Mouse (Mus musculus) telencephalon, adult 2 months (tissue): Measurements from ENCODE around the gene Nfib.

Experiments
- DNase-seq: peaks from one replicate; pipeline ENCODE4 v3.0.0-alpha.2; 2011; ENCODE audit warnings: low read depth, low spot score

Gene Nfib

GRCm38 (mm10) chr4:82704841-82705794, at the start of gene Nfib:
Gene Nfib (minus strand): TSS chr4:82705750.
- no peak for DNase-seq

GRCm38 (mm10) chr4:82735764-82736163, 30.2 kb upstream of the Nfib start:
- DNase-seq = no peak

GRCm38 (mm10) chr4:82734765-82735481, 29.4 kb upstream of the Nfib start:
- DNase-seq = no peak

DNA sequence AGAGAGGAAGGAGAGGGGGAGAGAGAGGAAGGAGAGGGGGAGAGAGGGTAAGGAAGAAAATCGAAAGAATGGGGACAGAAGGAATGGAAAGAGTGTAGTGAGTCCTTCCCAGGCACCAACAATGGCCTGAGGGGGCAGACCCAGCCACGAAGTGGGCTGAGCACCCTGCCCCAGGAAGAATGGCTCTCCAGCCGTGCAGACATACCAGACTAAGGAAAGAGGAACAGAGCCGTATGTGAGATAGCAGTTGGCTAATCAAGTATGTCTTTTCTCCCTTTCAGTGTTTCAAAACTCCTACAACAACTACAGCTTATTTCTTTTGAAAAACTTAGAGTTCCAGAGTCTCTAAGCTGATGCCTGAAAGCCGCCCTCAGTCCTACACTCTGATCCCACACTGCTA, 28.8 kb upstream of the Nfib start:
- no peak for DNase-seq

DNA sequence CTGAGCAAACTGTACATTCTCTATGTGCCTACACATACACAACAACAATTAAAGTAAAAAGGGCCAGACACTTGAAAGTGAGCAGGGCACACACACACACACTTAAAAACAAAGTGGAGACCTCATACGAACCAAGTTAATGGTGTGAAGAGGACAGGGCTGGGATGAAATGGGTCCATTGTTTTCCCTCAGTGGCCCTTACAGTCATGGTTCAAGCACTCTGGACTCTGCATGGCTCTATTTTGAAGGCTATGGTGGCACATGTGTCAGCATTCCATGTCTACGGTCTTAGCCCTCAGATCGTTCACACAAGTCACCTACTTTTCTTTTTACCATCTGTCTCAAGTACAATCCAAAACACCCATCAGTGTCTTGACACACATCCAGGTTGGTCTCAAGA, 28.1 kb upstream of the Nfib start:
- no peak for DNase-seq

DNA sequence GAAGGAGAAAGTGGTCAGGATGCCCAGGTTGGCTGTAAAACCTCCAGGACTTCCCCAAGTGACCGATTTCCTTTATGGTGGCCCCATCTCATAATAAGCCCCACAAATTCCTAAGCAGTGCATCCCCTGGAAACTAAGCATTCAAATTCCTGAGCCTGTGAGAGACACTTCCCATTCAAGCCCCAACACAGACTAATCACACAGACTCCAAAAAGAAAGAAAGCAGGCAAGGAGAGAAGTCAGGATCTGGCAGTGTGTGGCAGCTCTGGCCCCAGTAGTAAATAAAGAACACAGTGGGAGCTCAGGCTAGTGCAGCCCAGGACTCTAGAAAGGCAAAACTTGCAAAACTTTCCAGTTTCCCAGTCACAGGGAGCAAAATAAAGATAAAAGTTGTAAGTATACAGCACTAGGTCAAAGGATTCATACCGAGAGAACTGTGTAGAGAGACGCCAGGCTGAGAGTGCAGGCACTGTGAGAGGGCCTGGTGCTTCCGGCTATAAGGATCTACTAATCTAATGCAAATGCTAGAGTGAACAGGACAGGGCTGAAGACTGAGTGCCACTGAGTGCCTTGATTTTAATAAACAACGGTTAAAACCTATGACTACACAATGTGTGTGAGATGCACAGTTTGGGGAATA, 24.8 kb upstream of the Nfib start:
- no peak for DNase-seq

DNA sequence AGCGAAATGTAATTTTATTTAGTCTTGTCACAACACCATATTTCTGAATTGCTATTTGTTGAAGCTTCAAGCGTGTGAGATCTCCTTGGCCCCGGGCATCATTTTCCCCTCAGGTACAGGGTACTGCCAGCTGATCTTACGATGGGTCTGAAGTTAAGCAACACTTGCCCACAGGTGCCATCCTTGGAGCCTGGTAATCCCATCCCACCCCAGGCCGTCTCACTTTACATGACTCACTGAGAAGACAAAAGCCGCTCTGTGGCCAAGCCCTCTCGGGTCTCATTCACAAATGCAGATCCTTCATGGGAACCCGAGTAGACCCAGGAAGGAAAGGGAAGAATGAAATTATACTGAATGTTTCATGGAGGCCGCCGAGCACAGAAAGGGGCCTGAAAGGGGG, 18.5 kb upstream of the Nfib start:
- no peak for DNase-seq

DNA sequence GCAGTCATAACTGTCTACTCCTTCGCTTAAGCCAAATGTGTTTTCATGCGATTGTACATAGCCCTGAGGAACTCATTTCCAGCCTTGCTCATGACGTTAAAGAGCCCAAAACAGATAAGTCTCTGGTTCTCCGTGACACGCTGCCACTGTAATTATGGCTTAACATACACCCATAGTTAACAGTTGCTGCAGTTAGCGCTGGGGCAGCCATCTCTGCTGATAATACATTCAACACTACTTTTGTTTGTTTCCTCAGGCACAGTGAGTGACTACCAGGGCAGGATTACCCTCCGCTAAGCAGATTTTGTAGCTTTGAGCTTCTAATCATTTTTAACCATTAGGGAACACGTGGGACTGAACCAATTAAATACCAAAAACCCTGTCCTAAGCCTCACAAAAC, 17.5 kb upstream of the Nfib start:
- DNase-seq = no peak

- no peak for DNase-seq
Observed at GRCm38 (mm10) chr4:82715833-82716232, 10.3 kb upstream of the Nfib start.

- no peak for DNase-seq
Observed at GRCm38 (mm10) chr4:82711611-82712295, 6.2 kb upstream of the Nfib start.

- no peak for DNase-seq
Observed at GRCm38 (mm10) chr4:82709666-82710065, 4.1 kb upstream of the Nfib start.

- no peak for DNase-seq
Observed at GRCm38 (mm10) chr4:82706012-82706411, 462 bp upstream of the Nfib start.

GRCm38 (mm10) chr4:82704079-82704830, 1.3 kb downstream of the Nfib start:
- no peak for DNase-seq

DNA sequence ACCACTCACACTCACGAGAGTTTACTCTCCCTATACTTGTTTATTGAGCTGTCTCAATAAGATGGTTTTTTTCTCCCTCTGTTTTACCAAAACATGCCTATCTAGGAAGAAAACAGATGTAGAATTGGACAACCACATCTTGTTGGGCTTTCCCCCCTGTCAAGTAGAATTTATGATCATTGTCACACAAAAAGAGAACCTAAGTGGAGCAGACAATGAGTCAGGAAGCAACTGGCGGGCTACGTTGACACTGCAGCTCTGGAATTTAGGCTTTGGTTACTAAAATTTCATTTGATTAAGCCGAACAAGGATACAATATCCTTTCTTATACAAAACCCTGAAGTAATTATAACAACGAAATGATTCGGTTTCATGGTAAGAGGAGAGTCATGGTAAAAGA, 2.7 kb downstream of the Nfib start:
- DNase-seq = no peak

DNA sequence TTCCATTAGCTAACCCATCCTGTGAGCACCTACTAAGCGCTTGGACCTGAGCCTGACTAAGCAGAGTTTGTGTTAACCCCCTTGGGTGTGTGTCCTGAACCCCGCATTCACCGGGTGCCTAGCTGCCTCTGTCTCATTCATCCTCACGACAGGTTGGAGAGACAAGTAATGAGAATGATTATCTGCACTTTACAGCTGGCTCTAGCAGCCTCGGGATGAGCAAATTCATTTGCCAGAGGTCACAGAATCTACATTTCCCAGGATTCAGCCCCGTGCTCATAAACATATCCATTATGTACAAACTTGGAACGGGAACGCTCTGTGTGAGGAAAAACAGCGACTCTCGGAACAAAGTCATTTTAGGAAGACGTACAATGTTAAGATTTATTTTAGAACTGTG, 6.0 kb downstream of the Nfib start:
- no peak for DNase-seq

GRCm38 (mm10) chr4:82698616-82699015, 6.9 kb downstream of the Nfib start:
- no peak for DNase-seq

DNA sequence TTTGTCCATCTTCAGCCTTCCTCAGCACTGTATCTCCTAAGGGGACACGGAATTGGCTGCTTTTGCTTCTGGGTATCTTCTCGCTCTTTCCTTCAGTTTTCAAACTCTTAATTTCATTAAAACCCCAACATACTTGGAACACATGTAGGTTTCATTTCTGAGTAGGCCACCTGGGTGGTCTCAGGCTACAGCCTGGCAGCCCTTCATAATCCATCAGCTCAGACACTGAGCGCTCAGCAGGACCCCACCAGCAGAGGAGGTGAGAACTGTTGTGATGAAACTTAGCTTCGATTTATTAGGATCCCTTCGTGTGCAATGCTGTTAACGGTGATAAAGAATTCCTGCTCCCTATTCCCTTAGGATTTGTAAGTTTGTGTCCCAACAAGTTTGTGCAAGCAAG, 8.4 kb downstream of the Nfib start:
- DNase-seq = no peak

DNA sequence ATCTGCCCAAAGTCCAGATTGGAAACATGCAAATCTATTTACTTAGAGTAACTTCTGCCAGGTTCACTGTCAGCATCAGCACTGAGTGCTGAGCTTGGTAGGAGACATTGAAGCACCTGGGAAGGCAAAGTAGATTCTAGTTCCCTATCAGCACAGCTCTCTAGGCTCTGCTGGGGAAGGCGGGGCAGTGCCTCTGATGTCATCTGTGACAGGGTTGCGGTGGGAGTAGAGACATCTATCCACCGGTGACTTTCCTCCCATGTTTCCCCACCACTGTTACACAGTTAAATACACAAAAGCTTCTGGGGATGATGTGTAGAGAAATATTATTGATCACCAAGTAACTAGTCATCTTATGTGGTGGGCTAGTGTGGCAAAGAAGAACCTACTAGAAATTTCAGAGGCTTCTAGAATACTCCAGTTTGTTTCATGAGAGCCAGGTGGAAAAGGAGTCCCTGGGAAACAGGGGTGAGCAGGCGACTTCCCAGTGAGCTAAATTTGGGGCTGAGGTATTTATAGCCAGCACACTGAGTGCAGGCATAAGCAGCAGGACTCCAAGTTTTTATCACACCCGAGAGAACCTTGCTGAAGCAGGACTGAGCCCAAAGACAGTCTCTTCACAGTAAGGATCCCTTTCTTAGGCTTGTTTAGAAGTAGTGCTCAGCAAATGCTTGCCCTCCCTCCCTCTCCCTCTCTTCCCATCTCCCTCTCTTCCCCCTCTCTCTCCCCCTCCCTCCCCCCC, 9.6 kb downstream of the Nfib start:
- peak; percentile 16 for DNase-seq

DNA sequence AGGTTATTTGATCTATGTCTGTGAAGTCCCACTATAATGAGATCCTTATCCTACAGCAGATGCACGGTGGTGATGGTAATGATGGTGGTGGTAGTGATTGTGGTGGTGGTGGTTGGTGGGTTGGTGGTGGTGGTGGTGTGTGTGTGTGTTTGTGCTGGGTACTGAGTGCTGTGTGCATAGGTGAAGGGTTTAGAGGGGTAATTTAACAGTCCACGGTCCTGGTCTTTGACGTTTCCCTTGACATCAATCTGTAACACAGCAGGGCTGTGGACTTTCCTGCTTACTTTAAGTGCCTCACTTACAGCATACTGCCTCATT, 13.6 kb downstream of the Nfib start:
- DNase-seq = no peak
